Mouse (Mus musculus) heart, embryonic 16.5 days (tissue): ENCODE measurements around the gene Mrln. TPM values are rescaled to one million over a fixed set of nuclear protein-coding genes. Genes with fewer than 3 reads are reported as not detected.

Experiments
- ATAC-seq: fragments of 200-750 bp; cut with Nextera tagmentation; replicated peaks from 2 replicates; pipeline ENCODE4 v1.8.0; 2017; ENCODE audit warnings: moderate number of reproducible peaks; ENCODE audit not compliant: insufficient read depth, low FRiP score; ENCODE audit errors: extremely low read depth
- H3K27ac ChIP-seq: fragments of 300-500 bp; sonication (generic); 2 replicates; pipeline ENCODE4 v1.5.1; 2014; ENCODE audit warnings: mild to moderate bottlenecking, low read length, control low read depth, moderate library complexity
- H3K27me3 ChIP-seq: fragments of 300-500 bp; sonication (generic); 2 replicates; pipeline ENCODE4 v1.6.1; 2014; ENCODE audit warnings: low read length, mixed read lengths; ENCODE audit not compliant: control insufficient read depth, insufficient read depth
- H3K36me3 ChIP-seq: fragments of 300-500 bp; sonication (generic); 2 replicates; pipeline ENCODE4 v1.6.1; 2014; ENCODE audit not compliant: control insufficient read depth, insufficient read depth
- H3K4me1 ChIP-seq: fragments of 300-500 bp; sonication (generic); 2 replicates; pipeline ENCODE4 v1.6.1; 2014; ENCODE audit warnings: low read length, mixed read lengths; ENCODE audit not compliant: control insufficient read depth, insufficient read depth
- H3K4me2 ChIP-seq: fragments of 300-500 bp; sonication (generic); 2 replicates; pipeline ENCODE4 v1.6.1; 2014; ENCODE audit warnings: low read depth, mild to moderate bottlenecking, control low read depth, low read length
- H3K4me3 ChIP-seq: fragments of 300-500 bp; sonication (generic); 2 replicates; pipeline ENCODE4 v1.5.1; 2014; ENCODE audit warnings: mild to moderate bottlenecking, control low read depth, low read length
- H3K9ac ChIP-seq: fragments of 300-500 bp; sonication (generic); 2 replicates; pipeline ENCODE4 v1.6.1; 2014; ENCODE audit warnings: low read length, control low read depth
- H3K9me3 ChIP-seq: fragments of 300-500 bp; sonication (generic); replicated peaks from 2 replicates; pipeline ENCODE4 v1.6.1; 2016; ENCODE audit warnings: low read length; ENCODE audit not compliant: control insufficient read depth
- WGBS: fragments of 180-500 bp; shearing (Covaris S2); extraction: QIAGEN DNeasy Blood & Tissue Kit; methylation state at CpG from one replicate; pipeline ENCODE4 v1.1.7; 2014; 5-methylcytosine and 5-hydroxymethylcytosine counted together
- polyA plus RNA-seq: library from polyadenylated mRNA; unstranded; fragments of >200 nt; fragmentation: Nextera tagmentation; extraction: Ambion mirVana; gene quantifications from 2 replicates; pipeline ENCODE4 v1.2.1, GENCODE M21; 2015

Mrln gene
- polyA plus RNA-seq, 1 experiment from 2014 or later = 1.9 TPM

DNA sequence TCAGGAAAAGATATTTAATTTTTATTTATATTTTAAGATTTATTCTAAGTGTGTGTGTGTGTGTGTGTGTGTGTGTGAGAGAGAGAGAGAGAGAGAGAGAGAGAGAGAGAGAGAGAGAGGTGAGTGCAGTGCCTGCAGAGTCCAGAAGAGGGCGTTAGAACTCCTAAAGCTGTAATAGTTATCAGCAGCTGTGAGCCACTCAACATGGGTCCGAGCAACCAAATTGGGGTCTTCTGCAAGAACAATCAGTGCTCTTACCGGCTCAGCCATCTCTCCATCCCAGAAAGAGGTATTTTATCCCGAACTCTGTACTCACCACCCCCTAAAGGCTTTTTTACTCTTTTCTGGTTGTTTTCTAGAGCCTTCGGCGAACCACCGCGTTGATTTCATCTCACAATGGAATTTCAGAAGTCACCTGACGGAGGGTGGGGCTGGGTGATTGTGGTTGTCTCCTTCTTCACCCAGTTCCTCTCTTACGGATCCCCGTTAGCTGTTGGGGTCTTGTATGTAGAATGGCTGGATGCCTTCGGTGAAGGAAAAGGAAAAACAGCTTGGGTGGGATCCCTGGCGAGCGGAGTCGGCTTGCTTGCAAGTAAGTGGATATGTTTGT, 51.2 kb downstream of the Mrln start:
- Histone ChIP-seq H3K4me1 (no peaks in the 10 kb centered on the region), H3K27me3 (no peaks in the 10 kb centered on the region), H3K9ac (no peak overlapping the region), H3K9me3 (no peaks in the 10 kb centered on the region), H3K27ac (no peak overlapping the region), H3K4me2 (no peak overlapping the region), H3K4me3 (no peak overlapping the region), H3K36me3 (no peaks in the 10 kb centered on the region)
- 82% methylated on average over 15 of the region's 15 CpGs for WGBS
- no peak for ATAC-seq

DNA sequence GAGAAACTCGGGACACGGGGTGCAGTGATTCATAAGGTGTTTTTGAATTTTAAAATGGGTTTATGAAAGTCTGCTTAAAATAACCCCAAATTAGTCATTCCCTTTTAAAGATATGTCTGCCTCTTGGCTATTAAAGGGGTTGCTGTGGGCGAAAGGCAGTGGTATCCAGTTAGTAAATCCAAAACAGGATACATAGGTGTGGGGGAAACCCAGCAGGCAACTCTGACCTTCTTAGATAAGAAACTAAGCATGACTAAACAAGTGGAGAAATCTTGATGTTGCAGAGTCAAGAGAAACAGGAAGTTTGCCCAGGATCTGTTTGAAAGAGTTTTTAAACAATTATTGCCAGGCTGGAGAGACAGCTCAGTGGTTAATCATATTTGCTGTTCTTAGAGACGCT, 52.6 kb downstream of the Mrln start:
- H3K27me3 ChIP-seq = no peaks in the 10 kb centered on the region
- no peaks in the 10 kb centered on the region for H3K9me3 ChIP-seq
- no peaks in the 10 kb centered on the region for H3K36me3 ChIP-seq
- no peak for ATAC-seq
- H3K27ac ChIP-seq = no peak overlapping the region
- H3K4me3 ChIP-seq = no peak overlapping the region
- H3K4me1 ChIP-seq = no peaks in the 10 kb centered on the region
- H3K4me2 ChIP-seq = no peak overlapping the region
- 59% methylated on average over 4 of the region's 4 CpGs for WGBS
- H3K9ac ChIP-seq = no peak overlapping the region

DNA sequence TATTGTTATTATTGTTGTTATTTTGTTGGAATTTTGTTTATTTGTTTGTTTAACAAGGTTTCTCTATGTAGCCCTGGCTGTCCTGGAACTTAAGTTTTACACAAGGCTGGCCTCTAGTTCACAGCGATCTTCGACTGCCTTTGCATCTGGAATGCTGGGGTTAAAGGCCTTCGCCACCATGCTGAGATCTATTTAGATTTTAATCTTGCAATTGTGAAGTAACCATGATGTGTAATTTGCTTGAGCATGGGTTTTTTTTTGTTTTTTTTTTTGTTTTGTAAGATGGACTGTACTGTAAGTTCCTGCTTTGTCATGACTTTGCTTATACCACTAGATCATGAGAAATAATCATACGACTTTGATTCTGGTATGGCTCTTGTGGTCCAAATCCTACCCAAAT, 56.4 kb downstream of the Mrln start:
- WGBS = 82% methylated on average over 4 of the region's 4 CpGs
- no peak overlapping the region for H3K4me3 ChIP-seq
- H3K27me3 ChIP-seq = no peaks in the 10 kb centered on the region

DNA sequence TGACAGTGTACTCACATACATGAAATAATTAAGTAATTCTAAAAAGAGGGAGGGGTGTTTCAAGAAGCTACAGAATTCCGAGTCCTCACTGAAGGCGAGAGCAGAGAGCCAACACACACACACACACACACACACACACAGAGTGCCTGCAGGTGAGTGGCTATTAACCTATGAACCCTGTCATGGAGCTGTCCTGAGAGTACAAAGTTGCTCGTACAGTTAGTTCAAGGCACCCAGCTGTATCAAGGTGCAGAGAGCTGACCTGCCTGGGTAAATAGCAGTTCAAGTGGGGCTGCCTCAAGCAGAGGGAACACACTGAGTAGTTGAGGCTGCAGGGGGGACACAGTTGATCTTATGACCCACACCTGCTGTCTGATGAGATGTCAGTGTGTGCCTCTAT, 57.6 kb downstream of the Mrln start:
- H3K9me3 ChIP-seq = no peaks in the 10 kb centered on the region
- no peak overlapping the region for H3K4me2 ChIP-seq
- 87% methylated on average over 3 of the region's 3 CpGs for WGBS
- no peak overlapping the region for H3K9ac ChIP-seq
- H3K4me3 ChIP-seq = no peak overlapping the region
- ATAC-seq = no peak
- no peaks in the 10 kb centered on the region for H3K36me3 ChIP-seq
- H3K4me1 ChIP-seq = no peaks in the 10 kb centered on the region
- H3K27me3 ChIP-seq = no peaks in the 10 kb centered on the region
- no peak overlapping the region for H3K27ac ChIP-seq

More for the DNA sequence above, 56.4 kb downstream of the Mrln start:
- Histone ChIP-seq H3K9ac (no peak overlapping the region), H3K36me3 (no peaks in the 10 kb centered on the region), H3K4me1 (no peaks in the 10 kb centered on the region), H3K9me3 (no peaks in the 10 kb centered on the region), H3K4me2 (no peak overlapping the region), H3K27ac (no peak overlapping the region)
- ATAC-seq = no peak

DNA sequence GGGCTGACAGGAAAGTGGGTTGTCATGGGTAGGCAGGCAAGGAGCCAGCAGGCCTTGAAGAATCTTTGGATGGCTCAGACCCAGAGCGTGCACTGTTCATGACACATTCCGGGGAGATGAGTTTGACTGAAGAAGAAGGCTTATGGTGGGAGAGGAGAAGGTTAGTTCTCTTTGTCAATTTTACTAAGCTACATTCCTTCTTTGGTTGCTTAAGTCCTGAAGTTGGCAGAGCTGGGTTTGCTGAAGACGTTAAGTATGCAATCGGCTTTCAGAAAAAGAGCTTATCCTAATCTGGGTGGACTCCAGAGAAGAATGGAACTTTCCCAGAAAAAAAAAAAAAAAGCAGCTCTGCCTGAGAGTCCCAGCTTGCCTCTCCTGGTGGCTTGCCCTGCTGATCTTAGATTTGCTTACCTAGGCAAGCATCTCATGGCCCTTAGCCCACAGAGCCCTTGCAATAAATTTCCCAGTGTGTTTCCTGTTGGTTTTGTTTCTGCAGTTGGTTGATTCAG, 59.3 kb downstream of the Mrln start:
- H3K36me3 ChIP-seq = no peaks in the 10 kb centered on the region
- no peak overlapping the region for H3K4me2 ChIP-seq
- H3K27ac ChIP-seq = no peak overlapping the region
- no peak for ATAC-seq
- no peak overlapping the region for H3K9ac ChIP-seq
- H3K27me3 ChIP-seq = no peaks in the 10 kb centered on the region
- no peak overlapping the region for H3K4me3 ChIP-seq
- 56% methylated on average over 4 of the region's 4 CpGs for WGBS
- no peaks in the 10 kb centered on the region for H3K4me1 ChIP-seq
- no peaks in the 10 kb centered on the region for H3K9me3 ChIP-seq

DNA sequence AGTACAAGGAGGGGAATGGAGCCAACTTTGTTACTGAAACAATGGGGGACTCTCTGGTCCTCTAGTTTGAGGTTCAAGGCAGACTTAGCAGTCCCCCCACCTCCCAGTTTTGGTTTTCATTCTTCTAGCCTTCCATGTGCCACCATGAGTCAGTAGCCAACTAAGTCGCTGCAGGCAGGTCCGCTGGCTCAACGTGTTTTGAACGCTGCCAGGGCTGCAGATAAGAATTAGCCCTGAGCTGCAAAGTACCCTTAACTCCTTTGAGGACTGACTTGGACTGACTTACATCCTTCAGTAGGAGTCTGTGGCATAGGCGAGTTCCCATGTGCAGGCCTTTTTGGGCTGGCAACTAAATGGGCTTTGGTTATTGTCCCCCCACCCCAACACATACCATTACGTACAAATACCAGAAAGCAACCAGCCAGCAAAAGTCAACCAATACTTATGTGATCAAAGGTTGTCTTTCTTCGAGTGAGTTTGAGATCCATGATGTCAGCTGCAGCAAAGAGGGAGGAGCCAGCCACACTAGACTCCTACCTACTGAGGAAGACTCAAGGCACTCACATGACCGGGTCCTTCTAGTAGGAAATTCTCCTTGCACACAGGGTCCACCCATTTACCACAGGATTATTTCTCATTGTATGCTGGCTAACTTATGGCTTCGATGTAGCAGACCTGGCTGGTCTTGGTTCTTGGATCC, 60.0 kb downstream of the Mrln start:
- Histone ChIP-seq H3K27ac (no peak overlapping the region), H3K27me3 (no peaks in the 10 kb centered on the region), H3K36me3 (no peaks in the 10 kb centered on the region), H3K4me3 (no peak overlapping the region), H3K4me2 (no peak overlapping the region), H3K9ac (no peak overlapping the region), H3K4me1 (no peaks in the 10 kb centered on the region), H3K9me3 (no peaks in the 10 kb centered on the region)
- 63% methylated on average over 9 of the region's 9 CpGs for WGBS
- ATAC-seq = no peak

DNA sequence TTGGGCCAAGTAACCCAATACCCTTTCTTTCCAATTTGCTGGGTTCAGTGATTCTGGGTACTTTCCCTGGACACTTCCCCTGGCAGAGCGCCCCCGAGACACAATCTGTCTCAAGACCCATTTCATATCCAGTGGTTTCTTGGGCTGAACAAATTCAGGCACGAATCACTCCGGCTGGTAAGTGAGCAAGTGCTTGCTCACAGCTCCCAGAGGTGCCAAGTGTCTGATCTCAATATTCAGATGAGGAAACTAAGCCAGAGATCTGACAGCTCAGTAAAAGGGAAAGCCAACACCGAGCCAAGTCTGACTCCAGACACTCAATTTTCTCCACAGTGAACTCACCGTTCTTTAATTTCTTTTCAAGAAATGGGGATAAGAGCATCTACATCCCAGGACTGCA, 62.0 kb downstream of the Mrln start:
- ATAC-seq = no peak
- Histone ChIP-seq H3K4me3 (no peak overlapping the region), H3K27ac (no peak overlapping the region), H3K9me3 (no peaks in the 10 kb centered on the region), H3K4me1 (no peaks in the 10 kb centered on the region), H3K4me2 (no peak overlapping the region), H3K27me3 (no peaks in the 10 kb centered on the region), H3K9ac (no peak overlapping the region), H3K36me3 (no peaks in the 10 kb centered on the region)
- 84% methylated on average over 6 of the region's 6 CpGs for WGBS

DNA sequence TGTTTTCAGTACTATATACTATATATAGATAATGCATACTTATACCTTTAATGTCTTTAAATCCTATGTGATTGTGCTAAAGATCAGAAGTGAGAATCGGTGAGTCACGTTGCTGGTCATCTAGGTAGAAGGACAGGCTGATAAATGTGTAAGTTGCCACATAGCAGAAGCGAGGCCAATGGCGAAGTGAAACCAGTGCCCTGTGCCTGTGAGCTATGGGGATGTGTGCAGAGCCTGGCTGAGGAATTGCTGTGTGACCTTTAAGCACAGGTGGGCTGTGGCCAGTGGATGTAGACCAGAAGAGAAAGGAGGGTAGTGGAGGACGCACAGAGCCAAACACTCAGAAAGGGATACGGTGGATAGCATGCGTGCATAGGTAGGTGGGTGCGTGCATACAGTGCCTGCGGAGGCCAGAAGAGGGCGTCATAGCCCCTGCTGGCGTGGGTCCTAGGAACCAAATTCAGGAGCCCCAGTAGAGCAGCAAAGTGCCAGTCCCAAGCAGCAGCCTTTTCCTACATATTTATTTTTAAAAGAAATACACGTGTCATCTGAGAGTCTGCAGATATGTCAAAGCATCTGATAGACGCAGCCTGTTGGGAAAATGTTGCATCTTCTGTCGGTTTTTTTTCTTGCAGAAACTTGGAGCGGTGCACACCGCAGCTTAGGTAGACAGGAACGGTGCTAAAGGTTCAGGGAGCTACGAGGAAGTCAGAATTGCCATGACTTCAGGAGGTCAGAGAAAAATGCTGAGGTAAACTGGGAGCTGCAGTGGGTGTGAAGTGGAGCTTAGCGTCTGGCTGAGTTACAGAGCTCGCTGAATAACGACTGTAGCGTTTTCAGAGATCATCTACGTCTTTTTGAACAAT, 64.3 kb downstream of the Mrln start:
- H3K27me3 ChIP-seq = no peaks in the 10 kb centered on the region
- H3K9ac ChIP-seq = no peak overlapping the region
- no peak overlapping the region for H3K4me2 ChIP-seq
- H3K4me3 ChIP-seq = no peak overlapping the region
- H3K27ac ChIP-seq = no peak overlapping the region
- no peaks in the 10 kb centered on the region for H3K36me3 ChIP-seq
- no peaks in the 10 kb centered on the region for H3K9me3 ChIP-seq
- no peaks in the 10 kb centered on the region for H3K4me1 ChIP-seq
- WGBS = 75% methylated on average over 23 of the region's 23 CpGs
- no peak for ATAC-seq
